Mouse (Mus musculus): ENCODE data around the gene Bckdhb. TPM values are rescaled to one million over a fixed set of nuclear protein-coding genes. Genes with fewer than 3 reads are reported as not detected.

Gene Bckdhb
- polyA plus RNA-seq, 1 experiment from 2014 or later = 34.8 TPM

DNA sequence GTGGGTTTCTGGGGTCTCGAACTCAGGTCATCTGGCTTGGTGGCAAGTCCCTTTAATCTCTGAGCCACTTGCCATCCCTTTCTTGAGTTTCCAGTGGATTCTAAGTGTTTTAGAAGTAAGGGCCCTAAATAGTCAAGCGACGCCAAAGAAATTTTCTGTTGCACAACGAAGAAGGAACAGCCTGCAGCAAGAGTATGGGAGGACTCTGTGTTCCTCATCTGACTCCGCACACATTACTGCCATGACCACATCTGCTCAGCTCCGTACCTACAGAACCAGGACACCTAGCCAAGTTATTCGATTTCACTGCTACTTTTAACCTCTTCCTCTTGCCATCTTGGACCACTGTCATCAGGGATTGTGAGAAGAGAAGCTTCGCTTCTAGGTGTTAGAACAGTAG lies 168.0 kb downstream of the Bckdhb start:
- Histone ChIP-seq H3K4me1 (replicated peaks; ENCODE audit: control insufficient read depth, insufficient read depth, low read length) (peaks cover 11% of the 10 kb centered on the region), H3K27ac (ENCODE audit: low read depth, low read length) (no peak overlapping the region), H3K4me3 (ENCODE audit: low read depth, low read length) (no peak overlapping the region), H3K9ac (ENCODE audit: low read depth, low read length) (no peak overlapping the region), H3K4me2 (no peak overlapping the region), H3K9me3 (ENCODE audit: control insufficient read depth, low read length) (no peaks in the 10 kb centered on the region), H3K36me3 (ENCODE audit: control insufficient read depth, insufficient read depth, low read length) (no peaks in the 10 kb centered on the region), H3K27me3 (replicated peaks; ENCODE audit: control insufficient read depth, insufficient read depth, low read length) (no peaks in the 10 kb centered on the region)
- DNase-seq (ENCODE audit: low spot score) = no peak
- WGBS = 91% methylated on average over 8 of the region's 8 CpGs
- no peak for ATAC-seq (replicated peaks; ENCODE audit: low FRiP score)

DNA sequence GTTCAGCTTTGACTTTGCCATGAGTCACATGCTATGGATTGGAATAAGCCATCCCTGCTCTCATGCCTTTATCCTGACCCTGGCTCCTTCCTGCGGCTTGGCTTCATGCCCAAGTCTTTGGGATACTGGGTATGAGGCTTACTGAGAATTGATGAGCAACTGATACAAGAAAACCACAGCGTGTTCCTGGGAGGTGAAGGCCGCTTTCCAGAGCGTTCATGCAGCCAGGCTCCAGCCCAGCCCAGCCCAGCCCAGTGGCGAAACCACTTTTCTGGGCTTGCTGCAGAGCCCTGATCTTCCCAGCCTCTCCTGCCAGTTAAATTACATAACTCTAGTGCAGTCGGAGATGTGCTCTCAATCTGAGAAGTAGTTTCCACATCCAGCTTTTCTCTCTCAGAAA lies 169.2 kb downstream of the Bckdhb start:
- DNase-seq (ENCODE audit: low spot score) (no peak), ATAC-seq (replicated peaks; ENCODE audit: low FRiP score) (no peak)
- Histone ChIP-seq H3K27ac (ENCODE audit: low read depth, low read length) (no peak overlapping the region), H3K27me3 (replicated peaks; ENCODE audit: control insufficient read depth, insufficient read depth, low read length) (no peaks in the 10 kb centered on the region), H3K4me1 (replicated peaks; ENCODE audit: control insufficient read depth, insufficient read depth, low read length) (peaks cover 11% of the 10 kb centered on the region), H3K36me3 (ENCODE audit: control insufficient read depth, insufficient read depth, low read length) (no peaks in the 10 kb centered on the region), H3K9me3 (ENCODE audit: control insufficient read depth, low read length) (no peaks in the 10 kb centered on the region), H3K4me3 (ENCODE audit: low read depth, low read length) (no peak overlapping the region), H3K4me2 (no peak overlapping the region), H3K9ac (ENCODE audit: low read depth, low read length) (no peak overlapping the region)
- 78% methylated on average over 6 of the region's 6 CpGs for WGBS

DNA sequence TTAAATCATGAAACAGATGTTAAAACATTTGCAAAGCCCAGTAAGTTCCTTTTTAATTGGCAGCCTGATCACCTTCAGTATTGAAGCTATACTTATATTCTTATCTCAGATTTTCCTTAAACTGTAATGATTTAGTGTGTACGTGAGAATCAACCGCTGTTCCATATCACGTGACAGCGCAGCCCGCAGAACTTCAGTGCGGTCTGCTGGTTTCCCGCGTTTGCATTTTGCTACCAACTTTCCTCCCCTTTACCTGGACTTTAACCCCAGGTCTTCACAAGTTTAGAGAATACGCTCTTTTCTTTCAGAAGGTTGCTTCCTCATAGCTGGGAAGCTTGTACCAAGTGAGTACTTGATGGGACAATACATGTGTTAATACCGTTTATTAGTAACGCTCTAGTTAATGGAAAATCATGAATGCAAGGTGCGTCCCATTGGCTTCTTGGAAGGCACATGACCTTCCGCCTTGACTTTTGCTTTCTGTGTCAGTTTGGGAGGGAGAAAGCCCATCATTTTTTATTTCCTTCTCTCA lies 171.6 kb downstream of the Bckdhb start:
- no peak for ATAC-seq (replicated peaks; ENCODE audit: low FRiP score)
- WGBS = 93% methylated on average over 13 of the region's 13 CpGs
- no peaks in the 10 kb centered on the region for H3K36me3 ChIP-seq (ENCODE audit: control insufficient read depth, insufficient read depth, low read length)

DNA sequence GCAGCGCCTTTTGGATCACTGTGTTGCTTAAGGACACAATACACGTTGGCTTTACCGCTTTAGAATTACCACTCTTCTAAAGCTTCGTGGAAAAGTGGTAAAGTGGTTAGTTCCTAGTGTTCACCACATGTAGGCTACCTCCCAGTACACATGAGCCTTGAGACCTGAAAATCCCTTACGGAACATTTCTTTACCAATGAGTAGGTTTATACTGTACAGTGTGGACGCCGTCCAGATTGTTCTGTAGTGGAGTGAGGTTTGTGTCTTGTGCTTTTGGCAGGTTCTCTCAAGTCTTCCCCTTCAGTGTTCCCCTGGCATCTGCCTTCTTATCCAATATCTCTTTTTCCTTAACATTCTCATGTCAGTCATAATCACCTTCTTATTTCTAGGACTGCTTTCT lies 178.4 kb downstream of the Bckdhb start:
- Histone ChIP-seq H3K27ac (ENCODE audit: low read depth, low read length) (no peak overlapping the region), H3K9me3 (ENCODE audit: control insufficient read depth, low read length) (no peaks in the 10 kb centered on the region), H3K4me3 (ENCODE audit: low read depth, low read length) (no peak overlapping the region), H3K4me1 (replicated peaks; ENCODE audit: control insufficient read depth, insufficient read depth, low read length) (no peaks in the 10 kb centered on the region), H3K4me2 (no peak overlapping the region), H3K9ac (ENCODE audit: low read depth, low read length) (no peak overlapping the region), H3K36me3 (ENCODE audit: control insufficient read depth, insufficient read depth, low read length) (no peaks in the 10 kb centered on the region), H3K27me3 (replicated peaks; ENCODE audit: control insufficient read depth, insufficient read depth, low read length) (no peaks in the 10 kb centered on the region)
- ATAC-seq (replicated peaks; ENCODE audit: low FRiP score) = no peak
- no peak for DNase-seq (ENCODE audit: low spot score)
- WGBS = 93% methylated on average over 7 of the region's 7 CpGs

More for the DNA sequence above, 171.6 kb downstream of the Bckdhb start:
- Histone ChIP-seq H3K4me3 (ENCODE audit: low read depth, low read length) (no peak overlapping the region), H3K4me2 (no peak overlapping the region), H3K9me3 (ENCODE audit: control insufficient read depth, low read length) (no peaks in the 10 kb centered on the region), H3K4me1 (replicated peaks; ENCODE audit: control insufficient read depth, insufficient read depth, low read length) (no peaks in the 10 kb centered on the region), H3K9ac (ENCODE audit: low read depth, low read length) (no peak overlapping the region), H3K27me3 (replicated peaks; ENCODE audit: control insufficient read depth, insufficient read depth, low read length) (no peaks in the 10 kb centered on the region), H3K27ac (ENCODE audit: low read depth, low read length) (no peak overlapping the region)
- no peak for DNase-seq (ENCODE audit: low spot score)

DNA sequence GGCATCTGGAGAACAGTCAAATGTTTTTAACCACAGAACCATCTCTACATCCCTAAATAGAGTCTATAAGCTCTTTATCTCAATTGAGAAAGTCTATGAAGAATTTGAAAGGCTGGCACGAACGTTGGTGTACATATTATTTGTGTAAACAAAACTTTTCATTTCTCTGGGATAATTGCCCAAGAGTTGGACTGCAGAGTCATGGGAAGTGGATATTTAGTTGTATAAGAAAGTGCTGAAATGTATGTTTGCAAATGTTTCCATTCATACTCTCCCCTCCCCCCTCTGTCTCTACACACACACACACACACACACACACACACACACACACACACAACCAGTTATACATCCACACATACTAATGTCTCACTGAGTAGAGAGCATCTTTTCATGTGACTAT lies 181.5 kb downstream of the Bckdhb start:
- ATAC-seq (replicated peaks; ENCODE audit: low FRiP score) (no peak), DNase-seq (ENCODE audit: low spot score) (no peak)
- WGBS = 79% methylated on average over 2 of the region's 2 CpGs
- Histone ChIP-seq H3K36me3 (ENCODE audit: control insufficient read depth, insufficient read depth, low read length) (no peaks in the 10 kb centered on the region), H3K27ac (ENCODE audit: low read depth, low read length) (no peak overlapping the region), H3K9ac (ENCODE audit: low read depth, low read length) (no peak overlapping the region), H3K4me2 (no peak overlapping the region), H3K27me3 (replicated peaks; ENCODE audit: control insufficient read depth, insufficient read depth, low read length) (no peaks in the 10 kb centered on the region), H3K4me3 (ENCODE audit: low read depth, low read length) (no peak overlapping the region), H3K4me1 (replicated peaks; ENCODE audit: control insufficient read depth, insufficient read depth, low read length) (peaks cover 14% of the 10 kb centered on the region), H3K9me3 (ENCODE audit: control insufficient read depth, low read length) (no peaks in the 10 kb centered on the region)

DNA sequence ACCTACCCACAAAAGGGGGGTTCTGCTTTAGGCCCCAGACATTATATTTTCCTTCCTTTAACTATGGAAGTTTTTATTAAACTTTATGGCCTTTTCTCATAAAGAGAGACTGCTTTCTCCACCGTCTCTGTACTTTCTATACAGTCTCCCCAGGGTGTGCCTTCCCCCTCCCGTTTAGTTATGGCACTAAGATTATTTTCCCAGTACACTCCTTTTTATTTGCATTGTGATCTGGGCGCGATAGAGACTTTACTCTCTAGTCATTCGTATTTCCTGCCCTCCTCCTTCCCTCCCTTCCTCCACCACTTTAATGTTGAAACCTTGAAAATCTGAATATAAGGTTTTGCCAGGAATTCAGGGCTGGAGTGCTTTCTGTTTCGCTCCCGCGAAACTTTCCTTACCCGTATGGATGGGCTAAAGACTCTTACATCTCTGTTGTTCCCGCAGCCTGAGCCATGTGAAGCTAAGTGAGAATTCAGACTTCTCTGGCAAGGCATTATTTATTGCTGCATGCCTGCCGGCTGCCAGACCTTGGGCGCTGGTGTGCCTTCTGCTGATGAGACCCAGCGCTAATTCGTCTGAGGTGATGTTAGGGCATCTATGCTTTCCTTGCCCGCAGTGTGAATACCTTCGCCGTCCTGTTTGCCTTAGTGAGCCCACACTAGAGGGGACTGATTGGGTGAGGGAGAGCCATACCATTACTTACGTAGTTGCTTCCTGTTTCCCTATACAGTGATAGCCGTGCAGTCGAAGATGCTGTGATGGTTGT lies 182.3 kb downstream of the Bckdhb start:
- no peaks in the 10 kb centered on the region for H3K9me3 ChIP-seq (ENCODE audit: control insufficient read depth, low read length)
- no peaks in the 10 kb centered on the region for H3K36me3 ChIP-seq (ENCODE audit: control insufficient read depth, insufficient read depth, low read length)
- H3K27ac ChIP-seq (ENCODE audit: low read depth, low read length) = no peak overlapping the region
- WGBS = 78% methylated on average over 20 of the region's 20 CpGs
- H3K27me3 ChIP-seq (replicated peaks; ENCODE audit: control insufficient read depth, insufficient read depth, low read length) = no peaks in the 10 kb centered on the region
- H3K4me3 ChIP-seq (ENCODE audit: low read depth, low read length) = no peak overlapping the region
- DNase-seq (ENCODE audit: low spot score) (no peak), ATAC-seq (replicated peaks; ENCODE audit: low FRiP score) (no peak)
- H3K9ac ChIP-seq (ENCODE audit: low read depth, low read length) = no peak overlapping the region
- no peak overlapping the region for H3K4me2 ChIP-seq
- peaks cover 19% of the 10 kb centered on the region for H3K4me1 ChIP-seq (replicated peaks; ENCODE audit: control insufficient read depth, insufficient read depth, low read length)

DNA sequence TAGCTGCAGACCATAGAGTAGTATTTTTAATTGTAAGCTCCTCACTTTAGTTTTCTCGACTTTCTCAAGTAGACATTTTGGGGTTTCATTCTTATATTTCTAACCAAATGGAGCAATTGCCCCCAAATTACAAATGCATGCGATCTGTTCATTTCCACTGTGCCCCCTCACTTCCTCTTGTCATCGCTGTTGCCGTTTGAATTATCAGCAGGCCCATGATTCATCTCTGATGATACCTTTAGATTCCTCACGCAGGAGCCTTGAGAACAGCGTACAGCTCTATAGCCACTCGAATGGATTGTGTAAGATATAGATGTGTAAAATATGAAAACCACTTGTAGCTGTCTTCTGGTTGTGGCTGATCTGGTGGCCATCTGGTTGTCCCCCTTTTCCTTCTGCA lies 183.6 kb downstream of the Bckdhb start:
- 76% methylated on average over 7 of the region's 7 CpGs for WGBS
- H3K4me2 ChIP-seq = no peak overlapping the region
- H3K4me3 ChIP-seq (ENCODE audit: low read depth, low read length) = no peak overlapping the region
- no peak overlapping the region for H3K27ac ChIP-seq (ENCODE audit: low read depth, low read length)
- no peaks in the 10 kb centered on the region for H3K27me3 ChIP-seq (replicated peaks; ENCODE audit: control insufficient read depth, insufficient read depth, low read length)
- DNase-seq (ENCODE audit: low spot score) = no peak
- no peak for ATAC-seq (replicated peaks; ENCODE audit: low FRiP score)
- H3K9me3 ChIP-seq (ENCODE audit: control insufficient read depth, low read length) = no peaks in the 10 kb centered on the region
- no peak overlapping the region for H3K9ac ChIP-seq (ENCODE audit: low read depth, low read length)
- no peaks in the 10 kb centered on the region for H3K36me3 ChIP-seq (ENCODE audit: control insufficient read depth, insufficient read depth, low read length)
- peaks cover 27% of the 10 kb centered on the region for H3K4me1 ChIP-seq (replicated peaks; ENCODE audit: control insufficient read depth, insufficient read depth, low read length)

DNA sequence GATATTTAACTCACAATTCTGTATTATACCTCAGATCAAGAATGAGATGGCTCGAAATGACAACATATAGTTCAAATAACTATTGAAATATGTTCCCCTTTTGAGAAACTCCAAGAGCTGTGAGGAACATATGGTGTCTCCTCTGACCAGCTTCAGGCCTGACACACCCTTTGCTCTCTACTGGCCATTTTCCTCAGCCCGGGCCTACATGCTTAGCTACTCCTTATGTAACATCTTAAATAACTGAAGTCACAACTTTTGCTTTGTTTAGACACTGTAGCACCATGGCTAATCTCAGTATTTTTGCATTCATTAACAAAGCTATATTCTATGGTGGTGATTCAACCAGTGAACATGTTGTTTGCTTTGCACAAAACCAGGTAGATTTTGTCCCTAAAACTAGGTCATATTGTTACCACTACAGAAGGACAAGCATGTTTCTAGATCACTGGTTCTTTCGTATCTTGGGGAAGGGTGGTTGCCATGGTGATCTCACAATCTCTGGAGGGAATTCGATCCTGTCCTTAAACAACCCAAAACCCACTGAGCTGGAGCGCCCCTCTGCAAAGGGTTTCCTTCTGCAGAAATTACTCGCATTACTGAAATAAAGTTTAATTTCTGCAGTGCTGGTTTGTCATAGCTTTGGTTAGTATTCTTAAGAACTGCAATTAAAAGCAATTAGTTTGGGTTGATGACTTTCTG lies 185.0 kb downstream of the Bckdhb start:
- 51% methylated on average over 6 of the region's 6 CpGs for WGBS
- DNase-seq (ENCODE audit: low spot score) = no peak
- H3K4me1 ChIP-seq (replicated peaks; ENCODE audit: control insufficient read depth, insufficient read depth, low read length) = peaks cover 27% of the 10 kb centered on the region
- no peaks in the 10 kb centered on the region for H3K9me3 ChIP-seq (ENCODE audit: control insufficient read depth, low read length)
- ATAC-seq (replicated peaks; ENCODE audit: low FRiP score) = no peak
- H3K4me2 ChIP-seq = no peak overlapping the region
- no peak overlapping the region for H3K4me3 ChIP-seq (ENCODE audit: low read depth, low read length)
- H3K9ac ChIP-seq (ENCODE audit: low read depth, low read length) = no peak overlapping the region
- no peak overlapping the region for H3K27ac ChIP-seq (ENCODE audit: low read depth, low read length)
- no peaks in the 10 kb centered on the region for H3K36me3 ChIP-seq (ENCODE audit: control insufficient read depth, insufficient read depth, low read length)
- H3K27me3 ChIP-seq (replicated peaks; ENCODE audit: control insufficient read depth, insufficient read depth, low read length) = no peaks in the 10 kb centered on the region

DNA sequence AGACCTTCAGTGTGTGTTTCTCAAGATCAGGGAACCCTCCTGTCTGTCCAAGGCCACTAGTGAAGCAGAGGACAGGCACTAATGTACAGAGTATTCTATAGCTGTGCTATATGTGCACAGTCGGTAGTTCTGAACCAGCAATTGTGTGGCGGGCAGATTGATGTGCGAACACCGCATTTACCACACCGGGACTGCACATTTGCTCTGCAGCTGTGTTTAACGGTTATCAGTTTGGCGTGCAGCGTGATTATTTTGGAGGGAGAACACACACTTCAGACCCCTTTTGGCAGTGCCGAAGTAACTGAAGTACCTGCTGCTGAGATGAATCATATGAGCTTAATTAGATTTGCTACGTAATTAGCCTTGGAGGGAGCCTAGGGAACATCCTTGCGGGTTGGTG lies 185.7 kb downstream of the Bckdhb start:
- no peak overlapping the region for H3K9ac ChIP-seq (ENCODE audit: low read depth, low read length)
- H3K36me3 ChIP-seq (ENCODE audit: control insufficient read depth, insufficient read depth, low read length) = no peaks in the 10 kb centered on the region
- ATAC-seq (replicated peaks; ENCODE audit: low FRiP score) (no peak), DNase-seq (ENCODE audit: low spot score) (no peak)
- no peak overlapping the region for H3K4me3 ChIP-seq (ENCODE audit: low read depth, low read length)
- 71% methylated on average over 11 of the region's 11 CpGs for WGBS
- peaks cover 27% of the 10 kb centered on the region for H3K4me1 ChIP-seq (replicated peaks; ENCODE audit: control insufficient read depth, insufficient read depth, low read length)
- H3K4me2 ChIP-seq = no peak overlapping the region
- no peaks in the 10 kb centered on the region for H3K9me3 ChIP-seq (ENCODE audit: control insufficient read depth, low read length)
- no peaks in the 10 kb centered on the region for H3K27me3 ChIP-seq (replicated peaks; ENCODE audit: control insufficient read depth, insufficient read depth, low read length)
- H3K27ac ChIP-seq (ENCODE audit: low read depth, low read length) = no peak overlapping the region

Data from liver, embryonic 11.5 days (tissue).